Mouse (Mus musculus): Measurements from ENCODE around the gene Tbc1d23. TPM values are rescaled to one million over a fixed set of nuclear protein-coding genes. Genes with fewer than 3 reads are reported as not detected.

Tbc1d23 gene
- 153 and 199 TPM in 2 replicates for total RNA-seq (2017)

GRCm38 (mm10) chr16:57231089-57231936 lies at the start of gene Tbc1d23:
Gene Tbc1d23, minus strand, starts transcription at chr16:57231504.
- peak; percentile 96 for ATAC-seq (ENCODE audit: extremely low read depth, insufficient number of reproducible peaks, low FRiP score, poor library complexity, severe bottlenecking)

GRCm38 (mm10) chr16:57280221-57281217 lies 49.2 kb upstream of the Tbc1d23 start:
- ATAC-seq (ENCODE audit: extremely low read depth, insufficient number of reproducible peaks, low FRiP score, poor library complexity, severe bottlenecking), result no peak

GRCm38 (mm10) chr16:57278976-57279626 lies 47.8 kb upstream of the Tbc1d23 start:
- ATAC-seq (ENCODE audit: extremely low read depth, insufficient number of reproducible peaks, low FRiP score, poor library complexity, severe bottlenecking), result no peak

DNA sequence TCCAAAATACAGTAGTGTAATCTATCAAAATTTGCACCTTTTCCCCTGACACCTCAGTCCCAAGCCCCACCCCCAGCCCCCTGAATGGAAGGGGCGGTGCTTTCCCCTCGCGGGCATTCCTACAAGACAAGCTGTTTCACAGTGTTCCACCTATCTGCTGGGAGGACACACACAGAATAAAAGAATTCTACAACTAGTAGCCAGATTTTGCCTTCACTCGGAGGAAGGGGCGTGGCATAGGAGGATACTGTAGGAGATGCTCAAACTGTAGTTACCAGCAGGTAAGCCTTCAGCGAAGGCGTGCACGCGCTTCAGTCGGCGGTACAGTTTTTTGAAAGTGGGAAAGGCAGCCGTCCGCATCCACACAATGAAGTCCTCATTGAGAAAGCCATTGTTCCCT lies 38.4 kb upstream of the Tbc1d23 start:
- no peak for ATAC-seq (ENCODE audit: extremely low read depth, insufficient number of reproducible peaks, low FRiP score, poor library complexity, severe bottlenecking)

- no peak for ATAC-seq (ENCODE audit: extremely low read depth, insufficient number of reproducible peaks, low FRiP score, poor library complexity, severe bottlenecking)
Observed at GRCm38 (mm10) chr16:57268058-57268841, 36.9 kb upstream of the Tbc1d23 start.

- no peak for ATAC-seq (ENCODE audit: extremely low read depth, insufficient number of reproducible peaks, low FRiP score, poor library complexity, severe bottlenecking)
Observed at GRCm38 (mm10) chr16:57267068-57267467, 35.8 kb upstream of the Tbc1d23 start.

GRCm38 (mm10) chr16:57260152-57260551 lies 28.8 kb upstream of the Tbc1d23 start:
- ATAC-seq (ENCODE audit: extremely low read depth, insufficient number of reproducible peaks, low FRiP score, poor library complexity, severe bottlenecking), result no peak

- ATAC-seq (ENCODE audit: extremely low read depth, insufficient number of reproducible peaks, low FRiP score, poor library complexity, severe bottlenecking), result peak; percentile 64
Observed at GRCm38 (mm10) chr16:57259356-57260083, 28.2 kb upstream of the Tbc1d23 start.

DNA sequence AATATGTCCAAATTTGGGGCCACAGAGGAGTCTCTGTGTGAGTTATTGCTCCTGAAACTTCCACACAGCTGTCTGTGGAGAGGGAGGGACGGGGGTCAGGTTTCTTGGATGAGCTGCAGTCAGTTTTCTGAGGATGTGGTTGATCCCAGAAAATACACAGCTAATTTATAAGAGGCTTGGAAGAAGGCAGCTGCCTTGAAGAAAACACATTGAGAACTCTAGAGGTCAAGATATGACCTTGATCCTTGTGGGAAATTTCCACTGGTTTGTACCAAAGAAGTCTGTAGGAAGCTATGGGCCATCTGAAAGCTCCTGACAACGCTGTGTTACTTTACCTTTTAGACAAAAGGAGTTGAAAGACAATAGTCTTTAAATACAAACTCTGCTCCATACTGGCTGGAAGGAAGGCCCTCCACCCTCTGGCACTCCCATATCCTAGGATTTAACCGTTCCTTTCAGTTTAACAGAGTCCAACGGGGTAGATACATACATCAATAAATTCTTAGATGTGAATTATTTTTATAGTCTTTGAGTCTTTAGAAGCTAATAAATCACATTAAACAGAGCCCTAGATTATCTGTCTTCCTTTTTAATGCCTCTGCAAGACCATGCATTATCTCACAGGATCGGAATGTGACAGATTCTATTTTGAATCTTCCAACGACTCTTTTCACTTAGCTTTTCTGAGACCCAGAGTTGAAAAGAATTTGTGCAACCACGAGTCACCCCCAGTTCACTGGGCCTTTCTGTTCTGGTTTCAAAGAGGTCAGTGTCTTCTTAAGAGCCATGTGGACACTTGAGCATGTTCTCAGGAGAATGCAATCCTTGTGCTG lies 20.5 kb upstream of the Tbc1d23 start:
- ATAC-seq (ENCODE audit: extremely low read depth, insufficient number of reproducible peaks, low FRiP score, poor library complexity, severe bottlenecking), result no peak

DNA sequence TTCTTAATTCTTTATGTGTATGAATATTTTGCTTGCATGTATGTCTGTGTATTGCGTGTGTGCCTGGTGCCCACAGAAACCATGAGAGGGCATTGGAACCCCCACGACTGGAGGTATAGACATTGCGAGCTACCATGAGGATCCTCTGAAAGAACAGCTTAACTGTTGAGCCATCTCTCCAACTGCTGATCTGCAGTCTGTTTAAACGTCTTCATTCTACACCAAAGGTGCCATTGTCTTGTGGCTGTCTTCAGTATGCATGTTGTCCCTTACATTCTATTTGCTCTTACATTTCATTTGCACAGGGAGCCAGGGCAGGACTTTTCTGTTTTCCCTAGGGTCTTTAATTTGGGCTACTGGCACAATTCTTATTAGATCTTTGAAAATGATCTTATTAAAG lies 19.7 kb upstream of the Tbc1d23 start:
- ATAC-seq (ENCODE audit: extremely low read depth, insufficient number of reproducible peaks, low FRiP score, poor library complexity, severe bottlenecking), result no peak

GRCm38 (mm10) chr16:57247464-57247863 lies 16.2 kb upstream of the Tbc1d23 start:
- no peak for ATAC-seq (ENCODE audit: extremely low read depth, insufficient number of reproducible peaks, low FRiP score, poor library complexity, severe bottlenecking)

- ATAC-seq (ENCODE audit: extremely low read depth, insufficient number of reproducible peaks, low FRiP score, poor library complexity, severe bottlenecking), result peak; percentile 86
Observed at GRCm38 (mm10) chr16:57246596-57246995, 15.3 kb upstream of the Tbc1d23 start.

GRCm38 (mm10) chr16:57243858-57244248 lies 12.5 kb upstream of the Tbc1d23 start:
- ATAC-seq (ENCODE audit: extremely low read depth, insufficient number of reproducible peaks, low FRiP score, poor library complexity, severe bottlenecking), result peak; percentile 65; the same call in 1 of the 2 replicates

- ATAC-seq (ENCODE audit: extremely low read depth, insufficient number of reproducible peaks, low FRiP score, poor library complexity, severe bottlenecking), result no peak
Observed at GRCm38 (mm10) chr16:57243205-57243857, 12.0 kb upstream of the Tbc1d23 start.

DNA sequence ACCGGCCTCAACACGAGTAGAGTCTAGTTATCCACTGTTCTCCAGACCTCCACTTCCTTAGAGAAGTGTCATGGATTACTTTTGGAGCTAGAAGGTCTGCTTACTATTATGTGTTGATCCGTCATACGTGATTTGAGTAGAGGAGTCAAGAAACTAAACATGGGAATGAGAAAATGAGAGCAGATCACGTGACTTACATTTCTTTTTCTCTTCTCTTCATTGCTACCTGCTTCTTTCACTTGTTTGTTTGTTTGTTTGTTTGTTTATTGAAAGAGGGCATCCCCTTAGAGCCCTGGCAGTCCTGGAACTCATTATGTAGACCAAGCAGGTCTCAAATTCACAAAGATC lies 11.5 kb upstream of the Tbc1d23 start:
- ATAC-seq (ENCODE audit: extremely low read depth, insufficient number of reproducible peaks, low FRiP score, poor library complexity, severe bottlenecking), result no peak

DNA sequence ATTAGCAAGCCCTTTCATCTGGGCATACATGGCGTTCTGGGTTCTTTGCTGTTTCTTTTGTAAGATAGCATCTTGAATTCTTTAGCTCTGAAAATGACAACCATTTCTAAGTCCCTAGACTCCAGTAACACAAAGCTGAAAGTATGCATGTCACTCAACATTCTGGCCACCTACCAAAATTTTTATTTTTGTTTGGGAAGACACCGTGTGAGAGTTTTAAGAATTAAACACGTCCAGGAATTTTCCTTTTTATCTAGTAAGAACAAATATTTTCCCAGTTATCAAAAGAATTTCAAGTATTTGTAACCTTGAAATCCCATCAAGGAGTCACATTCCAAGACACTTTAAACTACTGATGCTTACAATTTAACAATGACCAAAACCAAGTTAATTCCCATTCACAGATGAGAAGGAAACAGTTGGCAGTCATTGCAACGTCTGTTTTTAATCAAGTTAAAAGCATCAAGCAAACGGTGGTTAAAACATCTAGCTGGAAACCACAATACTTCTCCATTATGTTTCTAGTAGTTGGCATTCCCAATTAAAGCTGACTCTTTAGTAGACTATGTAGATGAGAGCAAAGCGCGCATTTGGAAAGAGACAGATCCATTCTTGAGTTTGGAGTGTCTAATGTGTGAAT lies 4.7 kb upstream of the Tbc1d23 start:
- ATAC-seq (ENCODE audit: extremely low read depth, insufficient number of reproducible peaks, low FRiP score, poor library complexity, severe bottlenecking), result no peak
